Mouse (Mus musculus) cerebellum, adult 18-20 months (tissue): ENCODE measurements at regions not wholly inside any gene's neighbourhood (a gene's known extent, or its start where the extent isn't known, plus 50 kb on each side); places are given as distances from the start of the nearest gene placed in this dataset.

Experiments
- DNase-seq, 2 experiments: peaks; one replicate each; pipeline ENCODE4 v3.0.0; 2021

DNA sequence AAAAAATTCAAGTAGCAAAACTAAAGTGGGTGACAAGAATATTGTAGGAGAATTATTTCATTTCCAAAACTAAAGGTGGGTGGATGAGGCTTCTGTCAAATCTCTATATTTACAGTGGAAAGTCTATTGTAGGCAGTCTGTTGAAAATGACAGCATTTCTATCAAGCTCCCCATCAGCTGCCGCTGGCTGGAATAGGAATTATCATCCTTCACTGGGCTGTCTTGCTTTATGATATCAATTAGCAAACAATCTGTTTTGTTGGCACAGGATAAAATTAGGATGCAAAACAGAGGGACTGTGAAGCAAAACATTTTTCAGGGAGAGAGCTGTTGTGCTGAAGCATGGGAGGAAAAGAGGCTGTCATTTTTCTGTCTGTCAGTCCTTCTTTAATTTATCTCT, 1249.0 kb downstream of the Hace1 start:
- no peak for DNase-seq

- no peak for DNase-seq
These were observed 1249.6 kb downstream of the Hace1 start for GRCm38 (mm10) chr10:46827109-46827812.

DNA sequence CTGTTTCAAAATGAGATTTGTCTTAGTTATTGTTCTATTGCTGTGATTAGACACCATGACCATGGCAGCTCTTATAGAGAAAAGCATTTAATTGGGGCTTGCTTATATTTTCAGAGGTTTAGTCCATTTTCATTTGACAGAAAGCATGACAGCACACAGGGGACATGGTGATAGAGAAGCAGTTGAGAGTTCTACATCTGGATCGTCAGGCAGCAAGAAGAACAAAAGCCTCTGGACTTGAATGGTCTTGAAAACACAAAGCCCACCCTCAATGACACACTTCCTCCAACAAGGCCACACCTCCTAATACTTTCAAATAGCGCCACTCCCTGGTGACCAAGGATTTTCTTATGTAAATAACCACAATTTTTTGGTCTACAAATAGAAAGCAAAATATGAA, 1250.5 kb downstream of the Hace1 start:
- DNase-seq: no peak

DNA sequence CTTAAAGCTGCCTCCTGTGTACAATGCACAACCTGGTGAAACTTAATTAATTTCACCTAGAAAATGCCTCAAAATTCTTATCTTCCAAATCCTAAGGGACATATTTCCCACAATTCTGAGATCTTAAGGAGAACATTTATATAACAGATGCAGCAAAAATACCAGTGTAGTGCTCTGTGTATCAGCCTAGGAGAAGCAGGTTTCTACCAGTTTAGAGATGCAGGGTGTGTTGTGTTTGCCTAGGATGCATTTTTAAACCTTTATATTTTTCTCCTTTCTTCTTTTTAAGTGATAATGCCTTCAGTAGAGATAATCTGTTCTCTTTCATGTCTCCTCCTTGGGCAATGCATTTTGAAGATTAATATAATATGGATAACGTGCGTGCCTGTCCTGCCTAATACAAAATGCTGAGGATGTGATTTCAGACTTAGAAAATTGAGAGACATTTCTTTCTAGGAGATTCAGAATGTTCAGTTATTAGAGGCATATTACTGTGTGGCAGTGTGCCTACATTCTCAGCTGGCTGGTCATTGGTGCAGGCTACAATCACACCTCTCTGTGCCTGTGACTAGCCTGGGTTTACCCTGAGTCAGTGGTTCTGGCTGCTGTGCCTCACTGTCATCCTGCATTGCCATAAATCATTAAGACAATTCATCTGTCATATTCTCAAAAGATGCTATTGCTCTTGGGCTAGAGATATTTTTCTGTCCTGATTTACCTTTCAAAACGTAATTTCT, 1268.1 kb downstream of the Hace1 start:
- DNase-seq: no peak
